Mouse (Mus musculus): ENCODE data around the gene Olfr462. TPM values are rescaled to one million over a fixed set of nuclear protein-coding genes. Genes with fewer than 3 reads are reported as not detected.

Gene Olfr462
- polyA plus RNA-seq, 1 experiment from 2014 or later, result not detected

DNA sequence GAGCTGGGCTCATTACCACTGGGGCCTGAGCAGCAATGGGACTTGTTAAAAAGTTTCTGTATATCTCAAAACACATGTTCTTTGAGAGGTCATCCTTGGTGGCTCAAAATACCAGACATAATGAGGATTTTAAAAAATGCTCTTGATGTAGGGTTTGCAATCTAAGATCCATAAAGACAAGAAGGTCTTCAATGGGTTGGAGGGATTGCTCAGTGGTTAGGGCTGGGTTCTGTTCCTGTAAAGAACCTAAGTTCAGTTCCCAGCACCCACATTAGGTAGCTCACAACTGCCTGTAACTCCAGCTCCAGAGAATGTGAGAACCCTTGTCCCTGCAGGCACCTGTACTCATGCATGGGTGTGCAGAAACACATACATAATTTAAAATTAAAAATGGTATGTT is 5.2 kb upstream of the Olfr462 start, which contains the start of gene Olfr463:
TSS of gene Olfr463 (minus strand) at position 101 of the 400 bp plus-strand sequence.
- ATAC-seq (ENCODE audit: insufficient number of reproducible peaks, insufficient read depth, low FRiP score, low read depth), result no peak
- Histone ChIP-seq H3K36me3 (ENCODE audit: control insufficient read depth, insufficient read depth, low read length) (no peaks in the 10 kb centered on the region), H3K27me3 (ENCODE audit: control insufficient read depth, insufficient read depth, low read length) (no peaks in the 10 kb centered on the region), H3K4me2 (ENCODE audit: low read length) (no peak within 1 kb of the TSS), H3K9ac (ENCODE audit: low read length) (no peak within 1 kb of the TSS), H3K27ac (replicated peaks in 1 of 2; ENCODE audit: control insufficient read depth in 1 of 2, insufficient read depth in 1 of 2, low read depth in 2 of 2, low read length in 2 of 2) (no peak within 1 kb of the TSS), H3K9me3 (ENCODE audit: control insufficient read depth, low read length) (no peaks in the 10 kb centered on the region), H3K4me3 (ENCODE audit: control insufficient read depth in 1 of 2, insufficient read depth in 1 of 2, low read depth in 1 of 2, low read length in 2 of 2) (no peak within 1 kb of the TSS), H3K4me1 (ENCODE audit: control insufficient read depth in 2 of 2, insufficient read depth in 2 of 2, low read length in 2 of 2) (no peaks in the 10 kb centered on the region)

DNA sequence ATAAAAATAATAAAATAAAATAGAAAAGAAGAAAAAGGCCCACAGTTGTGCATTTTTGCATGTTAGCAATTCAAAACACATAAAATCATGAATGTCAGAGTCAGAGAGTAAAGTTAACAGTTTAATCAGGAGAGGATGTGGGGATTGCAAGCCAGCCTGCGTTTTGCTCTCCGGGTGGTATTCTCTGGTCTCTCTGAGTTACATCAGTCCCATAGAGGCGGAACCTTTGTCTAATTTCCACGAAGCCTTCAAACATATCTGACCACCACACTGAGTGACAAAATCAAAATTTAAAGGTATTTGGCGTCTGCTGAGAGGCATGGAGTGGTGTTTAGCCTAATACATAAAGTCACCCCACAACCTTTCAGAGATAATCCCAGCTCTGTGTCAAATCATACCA is 7.2 kb downstream of the Olfr462 start:
- 74% methylated on average over 5 of the region's 5 CpGs for WGBS
- H3K9ac ChIP-seq (ENCODE audit: low read length), result no peak overlapping the region
- H3K27me3 ChIP-seq (ENCODE audit: control insufficient read depth, insufficient read depth, low read length), result peaks cover 7% of the 10 kb centered on the region
- no peak for ATAC-seq (ENCODE audit: insufficient number of reproducible peaks, insufficient read depth, low FRiP score, low read depth)
- no peak overlapping the region for H3K4me3 ChIP-seq (ENCODE audit: control insufficient read depth in 1 of 2, insufficient read depth in 1 of 2, low read depth in 1 of 2, low read length in 2 of 2)
- no peak overlapping the region for H3K27ac ChIP-seq (replicated peaks in 1 of 2; ENCODE audit: control insufficient read depth in 1 of 2, insufficient read depth in 1 of 2, low read depth in 2 of 2, low read length in 2 of 2)
- H3K4me1 ChIP-seq (ENCODE audit: control insufficient read depth in 2 of 2, insufficient read depth in 2 of 2, low read length in 2 of 2), result no peaks in the 10 kb centered on the region
- no peak overlapping the region for H3K4me2 ChIP-seq (ENCODE audit: low read length)
- 0 out of 2 replicates have a peak, but pooled peaks cover 2% of the 10 kb centered on the region for H3K9me3 ChIP-seq (ENCODE audit: control insufficient read depth, low read length)
- H3K36me3 ChIP-seq (ENCODE audit: control insufficient read depth, insufficient read depth, low read length), result no peaks in the 10 kb centered on the region

DNA sequence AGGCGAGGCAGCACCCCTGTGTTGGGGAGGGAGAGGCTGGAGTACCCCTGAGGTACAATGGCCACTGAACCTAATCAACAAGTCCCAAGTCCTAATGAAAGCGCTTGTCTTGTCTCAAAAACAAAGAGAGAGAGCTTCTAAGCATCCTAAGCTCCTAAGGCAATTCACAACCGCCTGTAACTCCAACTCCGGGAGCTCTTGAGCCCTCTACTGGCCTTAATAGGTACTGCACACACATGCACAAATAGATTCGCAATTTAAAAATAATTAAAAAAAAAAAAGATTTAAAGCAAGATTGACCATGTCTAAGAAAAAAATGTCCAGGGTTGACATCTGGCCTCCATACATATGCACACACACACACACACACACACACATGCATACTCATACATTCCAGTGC is 8.6 kb downstream of the Olfr462 start:
- H3K4me2 ChIP-seq (ENCODE audit: low read length), result no peak overlapping the region
- H3K9me3 ChIP-seq (ENCODE audit: control insufficient read depth, low read length), result 0 out of 2 replicates have a peak, but pooled peaks cover 2% of the 10 kb centered on the region
- no peaks in the 10 kb centered on the region for H3K36me3 ChIP-seq (ENCODE audit: control insufficient read depth, insufficient read depth, low read length)
- no peak overlapping the region for H3K9ac ChIP-seq (ENCODE audit: low read length)
- H3K27ac ChIP-seq (replicated peaks in 1 of 2; ENCODE audit: control insufficient read depth in 1 of 2, insufficient read depth in 1 of 2, low read depth in 2 of 2, low read length in 2 of 2), result no peak overlapping the region
- H3K27me3 ChIP-seq (ENCODE audit: control insufficient read depth, insufficient read depth, low read length), result peaks cover 7% of the 10 kb centered on the region
- ATAC-seq (ENCODE audit: insufficient number of reproducible peaks, insufficient read depth, low FRiP score, low read depth), result no peak
- no peak overlapping the region for H3K4me3 ChIP-seq (ENCODE audit: control insufficient read depth in 1 of 2, insufficient read depth in 1 of 2, low read depth in 1 of 2, low read length in 2 of 2)
- H3K4me1 ChIP-seq (ENCODE audit: control insufficient read depth in 2 of 2, insufficient read depth in 2 of 2, low read length in 2 of 2), result no peaks in the 10 kb centered on the region
- WGBS, result 39% methylated on average over 5 of the region's 5 CpGs

- Histone ChIP-seq H3K4me1 (ENCODE audit: control insufficient read depth in 2 of 2, insufficient read depth in 2 of 2, low read length in 2 of 2) (no peaks in the 10 kb centered on the region), H3K27me3 (ENCODE audit: control insufficient read depth, insufficient read depth, low read length) (peaks cover 7% of the 10 kb centered on the region), H3K27ac (replicated peaks in 1 of 2; ENCODE audit: control insufficient read depth in 1 of 2, insufficient read depth in 1 of 2, low read depth in 2 of 2, low read length in 2 of 2) (no peak overlapping the region), H3K9me3 (ENCODE audit: control insufficient read depth, low read length) (0 out of 2 replicates have a peak, but pooled peaks cover 2% of the 10 kb centered on the region), H3K9ac (ENCODE audit: low read length) (no peak overlapping the region), H3K36me3 (ENCODE audit: control insufficient read depth, insufficient read depth, low read length) (no peaks in the 10 kb centered on the region), H3K4me2 (ENCODE audit: low read length) (no peak overlapping the region), H3K4me3 (ENCODE audit: control insufficient read depth in 1 of 2, insufficient read depth in 1 of 2, low read depth in 1 of 2, low read length in 2 of 2) (no peak overlapping the region)
- ATAC-seq (ENCODE audit: insufficient number of reproducible peaks, insufficient read depth, low FRiP score, low read depth), result no peak
- 51% methylated on average over 4 of the region's 4 CpGs for WGBS
Observed at GRCm38 (mm10) chr11:87881714-87882113, 10.4 kb downstream of the Olfr462 start.

- WGBS, result 88% methylated on average over 9 of the region's 9 CpGs
- no peak for ATAC-seq (ENCODE audit: insufficient number of reproducible peaks, insufficient read depth, low FRiP score, low read depth)
- H3K9ac ChIP-seq (ENCODE audit: low read length), result no peak overlapping the region
- no peak overlapping the region for H3K27ac ChIP-seq (replicated peaks in 1 of 2; ENCODE audit: control insufficient read depth in 1 of 2, insufficient read depth in 1 of 2, low read depth in 2 of 2, low read length in 2 of 2)
- no peak overlapping the region for H3K4me2 ChIP-seq (ENCODE audit: low read length)
- peaks cover 3% of the 10 kb centered on the region; the same call in 1 of the 2 replicates for H3K27me3 ChIP-seq (ENCODE audit: control insufficient read depth, insufficient read depth, low read length)
- no peaks in the 10 kb centered on the region for H3K36me3 ChIP-seq (ENCODE audit: control insufficient read depth, insufficient read depth, low read length)
- H3K4me3 ChIP-seq (ENCODE audit: control insufficient read depth in 1 of 2, insufficient read depth in 1 of 2, low read depth in 1 of 2, low read length in 2 of 2), result no peak overlapping the region
- 0 out of 2 replicates have a peak, but pooled peaks cover 2% of the 10 kb centered on the region for H3K9me3 ChIP-seq (ENCODE audit: control insufficient read depth, low read length)
- no peaks in the 10 kb centered on the region for H3K4me1 ChIP-seq (ENCODE audit: control insufficient read depth in 2 of 2, insufficient read depth in 2 of 2, low read length in 2 of 2)
Observed at GRCm38 (mm10) chr11:87879826-87880225, 12.2 kb downstream of the Olfr462 start.

DNA sequence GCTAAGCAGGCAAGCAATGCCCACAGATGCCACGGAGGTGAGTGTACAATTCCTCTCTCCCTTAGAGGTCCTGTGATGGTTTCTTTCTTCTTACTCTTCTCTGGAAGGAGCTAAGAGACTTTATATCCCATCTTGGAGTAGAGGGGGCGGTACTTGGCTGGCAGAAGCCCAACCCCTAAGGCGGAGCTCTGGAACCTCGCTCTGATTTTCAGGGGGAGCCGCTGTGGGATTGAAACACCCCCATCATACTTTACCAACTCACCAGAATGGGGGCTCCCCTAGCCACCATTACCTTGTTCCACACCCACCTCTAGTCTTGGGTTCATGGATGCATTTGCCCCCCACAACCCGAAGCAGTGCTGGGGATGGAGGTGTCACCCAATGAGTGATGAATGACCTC is 16.6 kb downstream of the Olfr462 start, which contains the start of gene Epx:
TSS of gene Epx (minus strand) at position 101 of the 400 bp plus-strand sequence.
- Histone ChIP-seq H3K27me3 (ENCODE audit: control insufficient read depth, insufficient read depth, low read length) (peaks cover 6% of the 10 kb centered on the region; the same call in 1 of the 2 replicates), H3K9me3 (ENCODE audit: control insufficient read depth, low read length) (no peaks in the 10 kb centered on the region), H3K4me3 (ENCODE audit: control insufficient read depth in 1 of 2, insufficient read depth in 1 of 2, low read depth in 1 of 2, low read length in 2 of 2) (no peak within 1 kb of the TSS), H3K4me2 (ENCODE audit: low read length) (no peak within 1 kb of the TSS), H3K27ac (replicated peaks in 1 of 2; ENCODE audit: control insufficient read depth in 1 of 2, insufficient read depth in 1 of 2, low read depth in 2 of 2, low read length in 2 of 2) (no peak within 1 kb of the TSS), H3K4me1 (ENCODE audit: control insufficient read depth in 2 of 2, insufficient read depth in 2 of 2, low read length in 2 of 2) (no peaks in the 10 kb centered on the region), H3K36me3 (ENCODE audit: control insufficient read depth, insufficient read depth, low read length) (no peaks in the 10 kb centered on the region), H3K9ac (ENCODE audit: low read length) (no peak within 1 kb of the TSS)
- 78% methylated on average over 6 of the region's 6 CpGs for WGBS
- no peak for ATAC-seq (ENCODE audit: insufficient number of reproducible peaks, insufficient read depth, low FRiP score, low read depth)

DNA sequence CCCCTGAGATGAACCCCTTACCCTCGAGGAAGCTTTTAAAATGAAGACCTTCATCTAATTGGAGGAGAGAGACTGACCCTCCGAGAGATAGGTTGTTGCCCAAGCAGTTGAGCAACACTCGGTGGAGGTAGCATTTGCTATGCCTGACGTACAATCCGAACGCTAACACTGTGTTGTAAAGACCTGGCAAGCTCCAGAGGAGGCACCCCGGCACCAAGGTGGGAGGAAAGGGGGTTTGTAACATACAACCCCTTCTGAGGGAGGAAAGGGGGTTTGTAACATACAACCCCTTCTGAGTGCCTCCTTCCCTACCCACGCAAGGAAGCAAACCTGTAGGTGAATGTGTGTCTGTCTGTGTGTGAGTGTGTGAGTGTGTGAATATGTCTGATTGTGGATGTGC is 20.3 kb downstream of the Olfr462 start:
- Histone ChIP-seq H3K4me2 (ENCODE audit: low read length) (no peak overlapping the region), H3K27ac (replicated peaks in 1 of 2; ENCODE audit: control insufficient read depth in 1 of 2, insufficient read depth in 1 of 2, low read depth in 2 of 2, low read length in 2 of 2) (no peak overlapping the region), H3K36me3 (ENCODE audit: control insufficient read depth, insufficient read depth, low read length) (no peaks in the 10 kb centered on the region), H3K9ac (ENCODE audit: low read length) (no peak overlapping the region), H3K9me3 (ENCODE audit: control insufficient read depth, low read length) (no peaks in the 10 kb centered on the region), H3K27me3 (ENCODE audit: control insufficient read depth, insufficient read depth, low read length) (peaks cover 6% of the 10 kb centered on the region; the same call in 1 of the 2 replicates), H3K4me3 (ENCODE audit: control insufficient read depth in 1 of 2, insufficient read depth in 1 of 2, low read depth in 1 of 2, low read length in 2 of 2) (no peak overlapping the region), H3K4me1 (ENCODE audit: control insufficient read depth in 2 of 2, insufficient read depth in 2 of 2, low read length in 2 of 2) (no peaks in the 10 kb centered on the region)
- no peak for ATAC-seq (ENCODE audit: insufficient number of reproducible peaks, insufficient read depth, low FRiP score, low read depth)
- WGBS, result 34% methylated on average over 8 of the region's 8 CpGs

DNA sequence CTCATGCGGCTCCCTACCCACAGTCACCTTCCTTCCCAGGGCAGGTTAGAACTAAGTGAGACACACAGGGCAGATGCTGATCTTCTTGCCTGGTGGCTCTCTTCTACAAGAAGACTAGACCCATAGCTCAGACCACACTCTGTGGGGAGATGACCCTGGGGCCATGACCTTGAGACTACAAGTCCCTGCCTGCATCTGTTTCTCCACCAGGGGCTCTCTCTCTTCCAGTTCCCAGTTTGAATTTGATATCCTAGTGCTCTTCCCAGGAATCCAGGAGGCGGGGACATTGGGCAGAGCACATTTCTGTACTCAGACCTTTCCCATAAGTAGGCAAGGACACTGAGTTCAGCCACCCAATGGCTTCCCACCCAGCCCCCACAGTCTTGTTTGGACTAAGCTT is 22.0 kb downstream of the Olfr462 start:
- Histone ChIP-seq H3K27ac (replicated peaks in 1 of 2; ENCODE audit: control insufficient read depth in 1 of 2, insufficient read depth in 1 of 2, low read depth in 2 of 2, low read length in 2 of 2) (no peak overlapping the region), H3K27me3 (ENCODE audit: control insufficient read depth, insufficient read depth, low read length) (peaks cover 6% of the 10 kb centered on the region; the same call in 1 of the 2 replicates), H3K9me3 (ENCODE audit: control insufficient read depth, low read length) (no peaks in the 10 kb centered on the region), H3K4me1 (ENCODE audit: control insufficient read depth in 2 of 2, insufficient read depth in 2 of 2, low read length in 2 of 2) (no peaks in the 10 kb centered on the region), H3K36me3 (ENCODE audit: control insufficient read depth, insufficient read depth, low read length) (no peaks in the 10 kb centered on the region), H3K4me2 (ENCODE audit: low read length) (no peak overlapping the region), H3K9ac (ENCODE audit: low read length) (no peak overlapping the region), H3K4me3 (ENCODE audit: control insufficient read depth in 1 of 2, insufficient read depth in 1 of 2, low read depth in 1 of 2, low read length in 2 of 2) (no peak overlapping the region)
- WGBS, result 63% methylated on average over 2 of the region's 2 CpGs
- ATAC-seq (ENCODE audit: insufficient number of reproducible peaks, insufficient read depth, low FRiP score, low read depth), result no peak

Measured in heart, embryonic 14.5 days (tissue).